Mouse (Mus musculus) cerebellum, adult 18-20 months (tissue): Measurements from ENCODE around the gene Dynll2.
"Not testable (repeated sequence)": the region's sequence is repeated elsewhere in the genome, so short reads cannot be mapped to it uniquely, and the experiment has no call there.

ENCODE experiments used
- DNase-seq, 2 experiments: peaks; one replicate each; pipeline ENCODE4 v3.0.0; 2021

Gene Dynll2

DNA sequence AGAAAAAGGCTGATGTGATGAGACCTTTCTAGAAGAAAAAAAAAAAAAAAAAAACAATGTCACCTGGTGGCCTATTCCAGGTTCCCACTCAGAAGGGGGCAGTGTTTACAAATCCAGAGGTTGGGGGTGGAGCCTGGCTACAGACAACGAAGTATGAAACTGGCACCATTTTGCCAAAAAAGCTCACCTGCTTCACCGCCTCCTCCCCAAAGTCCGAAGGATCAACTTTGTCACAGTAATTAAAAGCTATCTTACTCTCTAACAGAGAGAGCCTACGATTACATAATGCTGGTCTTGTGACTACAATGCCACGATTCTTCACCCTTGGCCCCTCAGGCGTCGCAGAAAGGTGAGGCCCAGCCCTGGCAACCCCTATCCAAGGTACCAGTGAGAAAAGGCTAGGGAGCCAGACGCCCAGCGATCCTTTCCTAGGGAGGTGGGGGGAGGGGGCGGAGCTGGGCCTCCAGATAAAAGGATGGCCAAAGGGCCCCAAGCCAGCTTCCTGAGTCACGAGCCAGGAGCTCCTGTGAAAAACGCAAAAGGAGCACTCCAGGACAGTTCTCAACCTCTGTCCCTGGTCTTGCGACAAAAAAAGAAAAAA, 1.1 kb downstream of the Dynll2 start:
- peak; percentile 81 to 82 for DNase-seq

DNA sequence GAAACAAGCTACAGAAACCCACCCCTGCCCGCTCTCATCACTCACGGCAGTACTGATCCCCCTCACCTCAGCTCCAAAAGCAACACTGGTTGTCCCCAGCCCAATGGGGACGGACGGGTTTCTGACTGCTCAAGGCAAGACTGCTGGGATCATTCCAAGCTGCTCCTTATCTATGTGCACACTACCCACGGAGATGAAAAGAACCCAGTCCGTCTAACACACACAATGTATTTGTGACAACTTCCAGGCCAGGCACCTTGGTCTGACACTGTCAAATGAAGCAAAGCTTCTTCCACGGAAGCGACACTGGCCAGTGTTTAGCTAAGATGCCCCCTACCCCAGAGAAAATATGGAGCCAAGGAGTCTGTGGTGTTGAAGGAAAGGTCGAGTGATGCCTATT, 1.7 kb downstream of the Dynll2 start:
- DNase-seq: no peak

GRCm38 (mm10) chr11:87984571-87984970, 2.8 kb downstream of the Dynll2 start:
- DNase-seq: no peak

GRCm38 (mm10) chr11:87978905-87979304, 8.4 kb downstream of the Dynll2 start:
- DNase-seq: no peak

GRCm38 (mm10) chr11:87977021-87977420, 10.3 kb downstream of the Dynll2 start:
- not testable (repeated sequence) for DNase-seq

GRCm38 (mm10) chr11:87974477-87975181, 12.7 kb downstream of the Dynll2 start:
- DNase-seq: peak; percentile 68 to 73

GRCm38 (mm10) chr11:87973559-87974305, 13.6 kb downstream of the Dynll2 start:
- no peak for DNase-seq

- DNase-seq: no peak
These were observed 14.5 kb downstream of the Dynll2 start for GRCm38 (mm10) chr11:87972829-87973228.

DNA sequence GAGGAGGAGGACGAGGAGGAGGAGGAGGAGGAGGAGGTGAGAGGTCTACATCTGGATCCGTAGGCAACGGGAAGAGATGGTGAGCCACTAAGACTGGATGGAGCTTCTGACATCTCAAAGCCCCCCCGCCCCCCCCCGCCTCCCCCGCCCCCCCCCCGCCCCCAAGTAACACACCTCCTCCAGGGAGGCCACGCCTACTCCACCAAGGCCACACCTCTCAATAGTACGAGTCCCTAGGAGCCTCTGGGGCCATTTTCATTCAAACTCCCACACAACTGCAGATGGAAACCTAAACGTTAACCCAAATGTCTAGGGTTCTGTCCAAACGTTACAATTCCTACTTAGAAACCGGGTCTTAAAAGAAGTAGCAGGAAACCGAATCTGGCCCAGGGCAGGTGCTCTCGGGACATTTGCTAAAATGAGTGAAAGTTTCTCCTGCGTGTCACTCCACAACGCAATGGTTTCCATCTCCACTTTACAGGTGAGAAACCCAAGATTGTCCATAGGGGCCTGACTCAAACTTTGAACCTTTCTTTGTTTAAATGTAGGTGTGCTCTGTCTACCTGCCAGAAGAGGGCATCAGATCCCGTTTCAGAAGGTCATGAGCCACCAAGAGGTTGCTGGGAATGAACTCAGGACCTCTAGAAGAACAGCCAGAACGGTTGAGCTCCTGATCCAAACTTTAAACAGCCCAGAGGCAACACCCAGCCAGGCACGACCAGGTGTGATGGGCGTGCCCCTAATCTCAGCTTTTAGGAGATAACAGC, 18.8 kb downstream of the Dynll2 start:
- DNase-seq: no peak

- peak; percentile 91 to 92 for DNase-seq
These were observed 19.5 kb downstream of the Dynll2 start for GRCm38 (mm10) chr11:87967692-87968289.

DNA sequence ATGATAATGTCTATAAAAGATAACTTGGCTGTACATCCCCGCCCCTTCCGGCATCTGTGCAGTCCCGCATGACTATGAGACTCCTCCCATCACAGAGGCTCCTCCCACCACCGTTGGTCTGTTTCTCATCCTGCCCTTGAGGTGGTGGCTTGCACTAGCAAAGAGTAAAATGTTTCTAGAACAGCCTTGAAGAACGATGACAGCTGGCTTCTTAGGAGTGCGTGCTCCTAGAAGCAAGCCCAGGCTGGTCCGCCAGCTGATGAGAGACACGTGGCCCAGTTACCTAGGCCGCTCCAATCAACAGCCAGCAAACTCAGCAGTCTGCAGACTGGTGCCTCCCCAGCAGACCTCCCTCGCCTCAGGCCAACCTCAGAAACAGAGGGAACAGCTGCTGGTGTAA, 21.1 kb downstream of the Dynll2 start:
- DNase-seq: no peak

DNA sequence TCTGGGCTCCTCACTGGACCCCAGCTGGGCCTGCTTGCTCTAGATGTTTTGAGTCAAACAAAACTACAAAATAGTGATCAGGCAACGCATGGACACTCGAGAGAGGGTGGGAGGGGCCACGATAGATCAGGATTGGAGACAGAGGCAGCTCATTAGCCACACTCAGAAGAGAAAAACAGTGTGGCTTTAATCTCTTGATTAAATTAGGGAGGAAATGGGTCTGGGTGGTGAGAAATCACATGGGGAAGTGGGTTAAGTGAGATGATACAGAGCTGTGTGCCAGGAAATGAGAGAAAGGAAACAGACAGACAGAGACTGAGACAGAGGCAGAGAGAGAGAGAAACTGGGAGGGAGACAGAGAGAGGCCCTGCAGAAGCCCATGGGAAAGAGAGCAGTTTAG, 22.0 kb downstream of the Dynll2 start:
- DNase-seq: no peak

DNA sequence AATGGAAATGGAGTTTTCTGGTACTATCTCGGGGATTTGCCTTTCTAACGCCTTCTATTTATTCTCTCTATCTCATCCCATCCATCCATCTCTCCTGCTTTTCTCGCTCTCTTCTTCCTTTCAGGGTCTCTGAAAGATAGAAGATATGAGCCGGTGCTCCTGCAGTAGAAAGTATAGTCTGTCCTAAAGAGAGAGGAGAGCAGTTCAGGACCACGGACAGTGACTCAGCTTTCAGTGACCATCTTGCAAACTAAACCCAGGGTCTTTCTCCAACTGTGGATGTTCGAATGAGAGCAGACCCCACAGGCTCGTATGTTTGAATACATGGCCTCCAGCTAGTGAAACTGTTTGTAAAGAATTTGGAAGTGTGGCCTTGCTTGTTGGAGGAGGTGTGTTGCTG, 30.3 kb downstream of the Dynll2 start:
- no peak for DNase-seq

DNA sequence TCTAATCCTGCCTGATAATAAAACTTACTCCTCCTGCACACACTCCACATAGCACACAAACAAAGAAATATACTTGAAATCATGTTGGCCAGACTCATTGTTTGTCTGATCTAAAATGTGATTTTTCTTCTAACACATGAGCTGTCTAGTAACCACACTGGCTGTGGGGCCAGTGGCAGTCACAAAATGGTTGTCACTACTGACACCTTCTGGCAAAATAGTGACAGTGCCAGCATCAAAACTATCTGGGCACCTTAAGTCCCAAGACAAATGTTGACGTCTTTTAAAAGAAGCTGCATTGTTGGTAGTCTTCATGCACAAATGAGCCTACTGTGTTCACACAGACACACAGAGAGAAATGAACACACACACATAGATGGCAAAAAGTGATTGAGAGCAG, 32.2 kb downstream of the Dynll2 start:
- DNase-seq: no peak

- DNase-seq: peak in 1 of 2 experiments; percentile 18
These were observed 37.3 kb downstream of the Dynll2 start for GRCm38 (mm10) chr11:87949990-87950389.

- DNase-seq: no peak
These were observed 51.9 kb downstream of the Dynll2 start for GRCm38 (mm10) chr11:87935467-87935866.

- no peak for DNase-seq
These were observed 53.6 kb downstream of the Dynll2 start for GRCm38 (mm10) chr11:87933731-87934130.

- DNase-seq: no peak
These were observed 57.0 kb downstream of the Dynll2 start for GRCm38 (mm10) chr11:87930348-87930747.
